Mouse (Mus musculus): ENCODE results near the gene Lrfn3. TPM values are rescaled to one million over a fixed set of nuclear protein-coding genes. Genes with fewer than 3 reads are reported as not detected.
A peak's percentile ranks its signal among the peaks of the same experiment; 100 is the strongest.

Gene Lrfn3
- total and polyA plus RNA-seq, 3 experiments = 0.08 TPM; not detected in 2

DNA sequence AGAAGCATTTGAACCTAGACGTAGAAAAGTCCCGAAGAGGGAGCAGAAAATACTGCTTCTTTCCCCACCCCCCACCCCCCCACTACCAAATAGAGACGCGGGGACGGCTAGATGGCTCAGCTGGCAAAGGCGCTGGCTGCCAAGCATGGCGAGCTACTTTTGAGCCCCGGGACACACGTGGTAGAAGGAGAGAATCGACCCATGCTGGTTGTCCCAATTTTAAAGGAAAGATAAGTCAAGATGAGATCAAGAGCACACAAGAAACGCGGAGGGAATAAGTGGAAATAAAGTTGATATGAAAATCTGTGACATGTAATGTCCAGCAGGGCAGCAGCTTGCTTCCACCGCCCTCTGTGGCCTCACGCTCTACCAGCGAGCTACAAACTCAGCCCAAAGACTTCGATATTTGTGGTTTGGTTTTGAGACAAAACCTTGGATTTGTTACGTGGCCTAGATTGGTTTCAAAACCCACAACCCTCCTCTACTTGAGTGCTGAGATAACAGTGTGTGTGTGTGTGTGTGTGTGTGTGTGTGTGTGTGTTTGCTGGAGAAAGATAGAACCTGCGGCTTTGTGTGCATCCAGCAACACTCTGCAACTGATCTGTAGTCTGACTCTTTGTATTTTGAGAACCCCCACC lies 29.8 kb downstream of the Lrfn3 start:
- Histone ChIP-seq H3K79me2 (replicated peaks; ENCODE audit: control insufficient read depth, extremely low read depth, insufficient read depth, poor library complexity, severe bottlenecking) (no peaks in the 10 kb centered on the region), H3K36me3 (replicated peaks in 1 of 2; ENCODE audit: control insufficient read depth in 1 of 2, insufficient read depth in 1 of 2, low read length in 1 of 2) (no peaks in the 10 kb centered on the region), H3K4me3 (replicated peaks in 1 of 3; ENCODE audit: low read depth in 2 of 3, low read length in 2 of 3, poor library complexity in 1 of 3) (no peak overlapping the region), H3K9ac (ENCODE audit: insufficient read depth, low read depth) (no peak overlapping the region), H3K27ac (ENCODE audit: insufficient read depth, low read depth) (no peak overlapping the region), H3K9me3 (replicated peaks; ENCODE audit: low read length) (peaks cover 8% of the 10 kb centered on the region), H3K4me2 (ENCODE audit: insufficient read depth, low read depth, poor library complexity, severe bottlenecking) (no peak overlapping the region), H3K27me3 (replicated peaks) (peaks cover 78% of the 10 kb centered on the region), H3K4me1 (ENCODE audit: control insufficient read depth in 1 of 2, insufficient read depth in 2 of 2) (peaks cover 2 to 4% of the 10 kb centered on the region in 2 experiments; a peak in 2 of 4 replicates)
- dilution Hi-C loops (cut with MboI; ENCODE audit: extremely low pct_ligation_motif_present, extremely low pct_unique_long_range_greater_than_20kb, low sequenced_read_pairs) (no loop called here), in situ Hi-C loops (cut with MboI; ENCODE audit: low pct_ligation_motif_present, low pct_unique_long_range_greater_than_20kb, low sequenced_read_pairs) (no loop called here)
- no peak for DNase-seq (ENCODE audit: extremely low read depth)
- TF ChIP-seq IRF4 (IDR thresholded peaks at IDR 0.05; ENCODE audit: low read depth, low read length) (no peak), JUN (IDR thresholded peaks at IDR 0.05; ENCODE audit: insufficient read depth, low read depth, low read length) (no peak), E2F4 (IDR thresholded peaks at IDR 0.05; ENCODE audit: insufficient replicate concordance, low read depth, low read length) (no peak), SMC3 (IDR thresholded peaks at IDR 0.05; ENCODE audit: low read depth, low read length) (no peak), MEF2A (IDR thresholded peaks at IDR 0.05; ENCODE audit: borderline replicate concordance, low read depth, low read length) (no peak), JUND (conservative IDR thresholded peaks at IDR 0.05; ENCODE audit: low read depth, low read length) (no peak), NRF1 (IDR thresholded peaks at IDR 0.05; ENCODE audit: low read depth, low read length) (no peak), ELF1 (IDR thresholded peaks at IDR 0.05; ENCODE audit: low read depth, low read length) (no peak)

DNA sequence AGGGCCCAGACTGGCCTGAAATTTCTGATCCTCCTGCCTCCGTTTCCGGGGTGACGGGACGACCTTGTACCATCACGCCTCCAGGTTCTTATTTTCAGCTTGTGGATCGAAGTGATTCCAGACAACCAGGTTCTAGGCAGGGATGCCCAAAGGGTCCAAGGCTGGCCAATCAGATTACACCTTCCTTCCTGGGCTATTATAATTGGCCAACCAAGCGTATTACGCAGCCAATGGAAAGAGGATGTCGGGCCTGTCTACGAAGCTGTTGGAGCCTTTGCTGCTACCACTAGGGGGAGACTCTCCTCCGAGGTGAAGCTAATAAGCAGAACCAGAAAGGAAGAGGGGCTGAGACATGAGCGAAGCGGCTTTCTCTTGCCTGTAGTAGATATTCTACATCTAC lies 30.7 kb downstream of the Lrfn3 start:
- H3K9me3 ChIP-seq (replicated peaks; ENCODE audit: low read length) = peaks cover 8% of the 10 kb centered on the region
- H3K36me3 ChIP-seq (replicated peaks in 1 of 2; ENCODE audit: control insufficient read depth in 1 of 2, insufficient read depth in 1 of 2, low read length in 1 of 2) = no peaks in the 10 kb centered on the region
- peak overlapping the region; percentile 31; the same call in 1 of the 2 replicates for H3K9ac ChIP-seq (ENCODE audit: insufficient read depth, low read depth)
- TF ChIP-seq RAD21 (IDR thresholded peaks at IDR 0.05; ENCODE audit: low read depth, low read length) = peak; percentile 44
- TF ChIP-seq UBTF (IDR thresholded peaks at IDR 0.05; ENCODE audit: low read depth, low read length) = no peak
- peak; percentile 57 for TF ChIP-seq SMC3 (IDR thresholded peaks at IDR 0.05; ENCODE audit: low read depth, low read length)
- TF ChIP-seq MAFK (IDR thresholded peaks at IDR 0.05; ENCODE audit: insufficient replicate concordance, low read length) = no peak
- TF ChIP-seq USF1 (IDR thresholded peaks at IDR 0.05; ENCODE audit: low read depth, low read length) = no peak
- TF ChIP-seq TBP (conservative IDR thresholded peaks at IDR 0.05; ENCODE audit: low read depth, low read length) = 0 out of 2 replicates have a peak, but pooled peaks have one; percentile 39
- TF ChIP-seq MAX (IDR thresholded peaks at IDR 0.05; ENCODE audit: low read length) = no peak
- TF ChIP-seq ZNF384 (IDR thresholded peaks at IDR 0.05; ENCODE audit: low read depth, low read length) = no peak
- no peak for TF ChIP-seq USF2 (conservative IDR thresholded peaks at IDR 0.05; ENCODE audit: low read depth, low read length)
- TF ChIP-seq ZC3H11A (IDR thresholded peaks at IDR 0.05; ENCODE audit: low read depth, low read length) = no peak
- peak; percentile 89 to 90 for TF ChIP-seq CTCF (conservative IDR thresholded peaks at IDR 0.05 in 1 of 2, IDR thresholded peaks at IDR 0.05 in 1 of 2; ENCODE audit: low read depth in 2 of 2, low read length in 2 of 2)
- no peak; the same call in 1 of the 2 replicates for TF ChIP-seq NELFE (IDR thresholded peaks at IDR 0.05; ENCODE audit: low read depth, low read length)
- no peak for TF ChIP-seq TCF12 (IDR thresholded peaks at IDR 0.05; ENCODE audit: low read depth, low read length)
- no peak for TF ChIP-seq MYC (IDR thresholded peaks at IDR 0.05; ENCODE audit: low read depth, low read length)
- no peak for TF ChIP-seq BHLHE40 (IDR thresholded peaks at IDR 0.05; ENCODE audit: low read depth, low read length)
- TF ChIP-seq HCFC1 (IDR thresholded peaks at IDR 0.05; ENCODE audit: low read depth, low read length) = peak; percentile 43
- no peak for TF ChIP-seq EP300 (IDR thresholded peaks at IDR 0.05; ENCODE audit: low read length)
- peak; percentile 25; the same call in 1 of the 2 replicates for TF ChIP-seq POLR2A (IDR thresholded peaks at IDR 0.05; ENCODE audit: low read depth, low read length)
- no peaks in the 10 kb centered on the region for H3K79me2 ChIP-seq (replicated peaks; ENCODE audit: control insufficient read depth, extremely low read depth, insufficient read depth, poor library complexity, severe bottlenecking)
- peaks cover 83% of the 10 kb centered on the region for H3K27me3 ChIP-seq (replicated peaks)
- dilution Hi-C loops (cut with MboI; ENCODE audit: extremely low pct_ligation_motif_present, extremely low pct_unique_long_range_greater_than_20kb, low sequenced_read_pairs) = no loop called here
- H3K4me1 ChIP-seq (ENCODE audit: control insufficient read depth in 1 of 2, insufficient read depth in 2 of 2) = peaks cover 6 to 9% of the 10 kb centered on the region in 2 experiments
- no peak overlapping the region for H3K4me3 ChIP-seq (replicated peaks in 1 of 3; ENCODE audit: low read depth in 2 of 3, low read length in 2 of 3, poor library complexity in 1 of 3)
- peak; percentile 93 for DNase-seq (ENCODE audit: extremely low read depth)
- no peak overlapping the region for H3K27ac ChIP-seq (ENCODE audit: insufficient read depth, low read depth)
- H3K4me2 ChIP-seq (ENCODE audit: insufficient read depth, low read depth, poor library complexity, severe bottlenecking) = peak overlapping the region; percentile 84
- in situ Hi-C loops (cut with MboI; ENCODE audit: low pct_ligation_motif_present, low pct_unique_long_range_greater_than_20kb, low sequenced_read_pairs) = no loop called here

Data from CH12.LX (cell line).